Mouse (Mus musculus): ENCODE data around the gene Gm5286.
"Not testable (repeated sequence)": the region's sequence is repeated elsewhere in the genome, so short reads cannot be mapped to it uniquely, and the experiment has no call there.

The Gm5286 gene

GRCm38 (mm10) chr3:94196414-94196813, at the start of gene Gm5286:
Gm5286 (plus strand) TSS chr3:94196714.
- DNase-seq (ENCODE audit: low spot score), result not testable (repeated sequence)

GRCm38 (mm10) chr3:94167351-94167750, 29.2 kb upstream of the Gm5286 start:
- not testable (repeated sequence) for DNase-seq (ENCODE audit: low spot score)

- DNase-seq (ENCODE audit: low spot score), result not testable (repeated sequence)
Observed at GRCm38 (mm10) chr3:94178093-94178492, 18.4 kb upstream of the Gm5286 start, which contains the start of gene Gm10696. Gm10696 (minus strand) TSS chr3:94178193.

Measured in urinary bladder, postnatal 10 days (tissue).